Mouse (Mus musculus): ENCODE data around the gene Plcb2.
A peak's percentile ranks its signal among the peaks of the same experiment; 100 is the strongest.

The Plcb2 gene

GRCm38 (mm10) chr2:118750476-118750875 is 22.2 kb upstream of the Plcb2 start:
- no peak for DNase-seq

GRCm38 (mm10) chr2:118749341-118749884 is 21.2 kb upstream of the Plcb2 start:
- no peak for DNase-seq

GRCm38 (mm10) chr2:118747301-118747960 is 19.2 kb upstream of the Plcb2 start:
- peak; percentile 71 for DNase-seq

GRCm38 (mm10) chr2:118745915-118746901 is 18.0 kb upstream of the Plcb2 start:
- peak; percentile 34 for DNase-seq

- peak; percentile 92 for DNase-seq
These were observed 17.1 kb upstream of the Plcb2 start, which contains the start of gene Inafm2 for GRCm38 (mm10) chr2:118745232-118745884. Gene Inafm2, plus strand, starts transcription at chr2:118745758.

GRCm38 (mm10) chr2:118744621-118745020 is 16.4 kb upstream of the Plcb2 start:
- DNase-seq: no peak

GRCm38 (mm10) chr2:118743261-118743943 is 15.2 kb upstream of the Plcb2 start:
- peak; percentile 79 for DNase-seq

- no peak for DNase-seq
These were observed 12.9 kb upstream of the Plcb2 start for GRCm38 (mm10) chr2:118741183-118741582.

GRCm38 (mm10) chr2:118740341-118740740 is 12.1 kb upstream of the Plcb2 start:
- DNase-seq: no peak

- DNase-seq: no peak
These were observed 5.1 kb upstream of the Plcb2 start for GRCm38 (mm10) chr2:118733341-118733740.

- DNase-seq: no peak
These were observed 3.7 kb upstream of the Plcb2 start for GRCm38 (mm10) chr2:118731981-118732380.

- peak; percentile 89 for DNase-seq
These were observed 2.3 kb upstream of the Plcb2 start for GRCm38 (mm10) chr2:118730622-118730915.

GRCm38 (mm10) chr2:118729816-118730621 is 1.8 kb upstream of the Plcb2 start:
- DNase-seq: no peak

- DNase-seq: peak; percentile 37
These were observed 956 bp upstream of the Plcb2 start for GRCm38 (mm10) chr2:118729194-118729593.

GRCm38 (mm10) chr2:118727911-118728310 is 327 bp downstream of the Plcb2 start:
- peak; percentile 49 for DNase-seq

- no peak for DNase-seq
These were observed 1.4 kb downstream of the Plcb2 start for GRCm38 (mm10) chr2:118726873-118727272.

- DNase-seq: no peak
These were observed 2.7 kb downstream of the Plcb2 start for GRCm38 (mm10) chr2:118725511-118725910.

- no peak for DNase-seq
These were observed 4.3 kb downstream of the Plcb2 start for GRCm38 (mm10) chr2:118723693-118724486.

- DNase-seq: no peak
These were observed 11.6 kb downstream of the Plcb2 start for GRCm38 (mm10) chr2:118716677-118717076.

- no peak for DNase-seq
These were observed 14.0 kb downstream of the Plcb2 start for GRCm38 (mm10) chr2:118714230-118714629.

- no peak for DNase-seq
These were observed 14.6 kb downstream of the Plcb2 start for GRCm38 (mm10) chr2:118713631-118714030.
